ENCODE assay signal across 8 mouse cellular contexts in the genomic region with DNA sequence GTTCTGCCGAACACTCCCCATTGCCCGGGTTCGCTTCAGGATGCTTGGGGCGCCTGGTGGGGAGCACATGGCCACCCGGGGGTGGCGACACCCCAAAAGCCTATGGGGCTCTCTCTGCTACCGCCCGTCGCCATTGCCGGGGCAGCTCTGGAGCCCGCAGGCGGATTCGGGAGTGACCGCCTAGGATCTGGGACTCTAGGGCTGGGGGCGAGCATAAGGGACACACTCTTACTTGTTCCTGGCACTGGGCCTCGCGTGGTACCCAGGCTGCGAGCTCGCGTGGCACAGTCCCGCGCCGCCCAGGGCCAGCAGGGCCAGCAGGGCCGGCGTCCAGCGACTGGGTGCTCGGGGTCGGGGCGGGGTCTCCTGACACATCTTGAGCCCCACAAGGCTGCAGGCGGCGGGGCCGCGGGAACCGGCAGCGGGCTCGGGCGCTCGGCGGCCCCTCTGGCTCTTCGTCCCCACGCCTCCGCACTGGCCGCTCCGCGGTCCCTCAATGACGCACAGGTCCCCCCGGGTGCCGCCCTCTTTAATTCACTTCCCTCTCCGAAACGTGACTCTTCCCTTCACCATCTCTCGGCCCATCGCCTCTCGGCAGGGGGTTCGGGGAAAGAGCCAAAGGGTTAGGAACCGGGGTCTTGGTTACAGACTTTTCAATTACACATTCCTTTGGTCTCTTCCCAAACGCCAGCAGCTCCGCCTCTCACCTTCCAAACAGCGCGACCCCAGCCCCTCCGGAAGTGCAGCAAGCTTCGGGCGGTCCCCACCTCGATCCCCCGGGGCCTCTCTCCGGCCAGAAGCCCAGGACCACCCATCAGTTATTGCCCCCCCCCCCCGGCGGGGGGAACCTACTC. TPM values are rescaled to one million over a fixed set of nuclear protein-coding genes. Genes with fewer than 3 reads are reported as not detected.
DNase-seq lines count a peak whose midpoint lies in the region; ATAC-seq lines count a peak whose summit lies in the region.

No protein-coding gene starts in this region.

- peaks cover 7% of the 10 kb centered on the region for H3K27me3 ChIP-seq in megakaryocyte, embryonic 14.5 days (replicated peaks)

- H3K4me1 ChIP-seq in megakaryocyte, embryonic 14.5 days: peaks cover 68% of the 10 kb centered on the region

- peak overlapping the region; percentile 96 for H3K4me3 ChIP-seq in megakaryocyte, embryonic 14.5 days (replicated peaks)

- H3K9me3 ChIP-seq in megakaryocyte, embryonic 14.5 days: no peaks in the 10 kb centered on the region

- ATAC-seq in inflammation-experienced regulatory T-cells, adult 6 months: no peak

- H3K36me3 ChIP-seq in megakaryocyte, embryonic 14.5 days (replicated peaks; ENCODE audit: low read length): peaks cover 31% of the 10 kb centered on the region

- peak; percentile 21 to 31 for DNase-seq in layer of hippocampus, postnatal 10 days (ENCODE audit: low spot score in 2 of 2)
- DNase-seq in layer of hippocampus, adult 18-20 months (ENCODE audit: low spot score in 2 of 2): no peak
- peak; percentile 27 for DNase-seq in embryo, embryonic 11.5 days (ENCODE audit: low read depth, low spot score)
- peak; percentile 67 to 69 for DNase-seq in heart, adult 18-20 months
- DNase-seq in kidney, postnatal 10 days: peak; percentile 47
- DNase-seq in spleen, adult 18-20 months: peak; percentile 33 to 55

RNA-seq across cellular contexts. Expression of gene Emilin2, which starts 1.1 kb away (rescaled TPM):
- 1 to 10 TPM; 5.0 to 6.4 TPM for total RNA-seq in layer of hippocampus, postnatal 10 days (2021)
- 1 to 10 TPM; 2.8 to 4.5 TPM for total RNA-seq in layer of hippocampus, adult 18-20 months (2021)
- 10 to 100 TPM; 37.9 to 40.1 TPM for total RNA-seq in heart, adult 18-20 months (2021)
- 133 and 271 TPM in 2 replicates for polyA plus RNA-seq in megakaryocyte, embryonic 14.5 days (2012; ENCODE audit: insufficient read depth, low replicate concordance)
- polyA plus RNA-seq in inflammation-experienced regulatory T-cells, adult 6 months (2017; shearing (Covaris generic)): under 1 TPM; 0.08 to 0.21 (median 0.15) TPM

Comparison
In these comparisons a context has a peak if more than half of its experiments do, and no peak if none do; other contexts are left out.
1. DNase-seq: peak in layer of hippocampus, postnatal 10 days (2 of 2), embryo, embryonic 11.5 days (single experiment), heart, adult 18-20 months (2 of 2), kidney, postnatal 10 days (single experiment) and spleen, adult 18-20 months (2 of 2); none in layer of hippocampus, adult 18-20 months (0 of 2).
2. RNA of gene Emilin2, which starts 1.1 kb away (total RNA-seq): 37.9 to 40.1 TPM in heart, adult 18-20 months; 5.0 to 6.4 TPM in layer of hippocampus, postnatal 10 days and 2.8 to 4.5 TPM in layer of hippocampus, adult 18-20 months; every median in the first group is over 4 times any median in the second.